Mouse (Mus musculus) macrophage (primary cell): ENCODE data around the gene Vps11. TPM values are rescaled to one million over a fixed set of nuclear protein-coding genes. Genes with fewer than 3 reads are reported as not detected.
"Not testable (repeated sequence)": the region's sequence is repeated elsewhere in the genome, so short reads cannot be mapped to it uniquely, and the experiment has no call there.

ENCODE experiments used
- H3K27ac ChIP-seq: fragments of 350-480 bp; formaldehyde crosslinking; 2 replicates; pipeline ENCODE4 v1.9.0; 2021
- H3K36me3 ChIP-seq: fragments of 350-480 bp; formaldehyde crosslinking; 2 replicates; pipeline ENCODE4 v1.9.0; 2021; ENCODE audit errors: inconsistent target
- H3K4me3 ChIP-seq: fragments of 350-480 bp; formaldehyde crosslinking; 2 replicates; pipeline ENCODE4 v1.9.0; 2021; ENCODE audit errors: inconsistent target
- H3K79me2 ChIP-seq: fragments of 350-480 bp; formaldehyde crosslinking; 2 replicates; pipeline ENCODE4 v1.9.0; 2021; ENCODE audit errors: inconsistent target
- WGBS: methylation state at CpG from one replicate; pipeline ENCODE4 v1.1.7; 2026; ENCODE audit warnings: inconsistent platforms; ENCODE audit not compliant: missing documents; 5-methylcytosine and 5-hydroxymethylcytosine counted together
- polyA plus RNA-seq: library from polyadenylated mRNA; stranded (reverse); fragments of 250-400 nt; gene quantifications from 3 replicates; pipeline ENCODE4 v1.2.4, GENCODE M21; 2018; ENCODE audit warnings: inconsistent platforms

The Vps11 gene
- polyA plus RNA-seq, 1 experiment from 2014 or later, result 37.9 TPM

- WGBS, result under 1% methylated on average over 50 of the region's 54 CpGs
- peak within 1 kb of the TSS; percentile 60 for H3K27ac ChIP-seq
Measured at GRCm38 (mm10) chr9:44305466-44306079, 55.9 kb downstream of the Vps11 start, which contains the start of gene Hinfp. TSS of gene Hinfp (minus strand) at chr9:44305671.

GRCm38 (mm10) chr9:44300001-44300400 lies 61.5 kb downstream of the Vps11 start:
- H3K4me3 ChIP-seq, H3K27ac ChIP-seq: not testable (repeated sequence)
- WGBS, result 100% methylated on average over 3 of the region's 3 CpGs
- Histone ChIP-seq H3K36me3 (peaks cover 75% of the 10 kb centered on the region), H3K79me2 (peaks cover 35% of the 10 kb centered on the region)

More at GRCm38 (mm10) chr9:44305466-44306079, 55.9 kb downstream of the Vps11 start, which contains the start of gene Hinfp:
- Histone ChIP-seq H3K4me3 (peak within 1 kb of the TSS; percentile 92), H3K79me2 (peaks cover 38% of the 10 kb centered on the region), H3K36me3 (peaks cover 28% of the 10 kb centered on the region)

Other genes with a start within 250 kb of the Vps11 start
- 0.06 TPM in 1 of 3 replicates, not detected in the others for gene Gm49380, start 248.2 kb downstream of the Vps11 start, polyA plus RNA-seq
- 13.3 to 20.0 TPM (median 18.3 TPM) in 3 replicates for gene Rnf26, start 248.2 kb downstream of the Vps11 start, polyA plus RNA-seq
- gene Mcam, start 227.2 kb downstream of the Vps11 start, polyA plus RNA-seq, result 0.11 to 0.30 TPM in 2 of 3 replicates, not detected in the other
- 37.9 to 51.2 TPM (median 42.7 TPM) in 3 replicates for gene Cbl, start 127.6 kb downstream of the Vps11 start, polyA plus RNA-seq
- gene Ccdc153, start 121.0 kb downstream of the Vps11 start, polyA plus RNA-seq, result not detected in 3 replicates
- gene Pdzd3, start 110.2 kb downstream of the Vps11 start, polyA plus RNA-seq, result not detected in 3 replicates
- gene Nlrx1, start 93.1 kb downstream of the Vps11 start, polyA plus RNA-seq, result 3.3 to 8.7 TPM (median 6.8 TPM) in 3 replicates
- gene Abcg4, start 73.1 kb downstream of the Vps11 start, polyA plus RNA-seq, result not detected in 3 replicates
- gene Hinfp, start 56.0 kb downstream of the Vps11 start, polyA plus RNA-seq, result 5.9 to 13.1 TPM (median 6.2 TPM) in 3 replicates
- gene C2cd2l, start 41.4 kb downstream of the Vps11 start, polyA plus RNA-seq, result 17.1 to 41.1 TPM (median 22.0 TPM) in 3 replicates
- 30.6 to 40.7 TPM (median 36.3 TPM) in 3 replicates for gene Dpagt1, start 35.7 kb downstream of the Vps11 start, polyA plus RNA-seq
- gene H2afx, start 27.0 kb downstream of the Vps11 start, polyA plus RNA-seq, result 7.9 to 22.2 TPM (median 12.3 TPM) in 3 replicates
- gene Hmbs, start 17.4 kb downstream of the Vps11 start, polyA plus RNA-seq, result 22.5 to 38.8 TPM (median 27.1 TPM) in 3 replicates
- gene Hyou1, start 17.8 kb upstream of the Vps11 start, polyA plus RNA-seq, result 49.0 to 86.2 TPM (median 57.6 TPM) in 3 replicates
- gene Slc37a4, start 35.2 kb upstream of the Vps11 start, polyA plus RNA-seq, result 4.7 to 13.1 TPM (median 12.6 TPM) in 3 replicates
- gene Rps25, start 45.5 kb upstream of the Vps11 start, polyA plus RNA-seq, result 1,052 to 1,678 TPM (median 1,580 TPM) in 3 replicates
- 45.6 to 95.6 TPM (median 69.5 TPM) in 3 replicates for gene Trappc4, start 45.9 kb upstream of the Vps11 start, polyA plus RNA-seq
- 10.3 to 20.3 TPM (median 11.3 TPM) in 3 replicates for gene Ccdc84, start 56.9 kb upstream of the Vps11 start, polyA plus RNA-seq
- gene Foxr1, start 79.5 kb upstream of the Vps11 start, polyA plus RNA-seq, result not detected in 3 replicates
- not detected in 3 replicates for gene Upk2, start 93.3 kb upstream of the Vps11 start, polyA plus RNA-seq
- gene Bcl9l, start 121.2 kb upstream of the Vps11 start, polyA plus RNA-seq, result 5.3 to 6.6 TPM (median 6.0 TPM) in 3 replicates
- 0.09 TPM in 1 of 3 replicates, not detected in the others for gene Cxcr5, start 200.2 kb upstream of the Vps11 start, polyA plus RNA-seq
- 72.2 to 89.3 TPM (median 77.9 TPM) in 3 replicates for gene Ddx6, start 243.2 kb upstream of the Vps11 start, polyA plus RNA-seq